Mouse (Mus musculus): ENCODE results near the gene Pla2g4d. TPM values are rescaled to one million over a fixed set of nuclear protein-coding genes. Genes with fewer than 3 reads are reported as not detected.

Gene Pla2g4d
- not detected for polyA plus RNA-seq (2015; fragmentation: Illumina TruSeq; extraction: RNeasy Lipid Tissue Mini Kit (QIAGEN cat#74804); ENCODE audit: insufficient read depth, low replicate concordance)

DNA sequence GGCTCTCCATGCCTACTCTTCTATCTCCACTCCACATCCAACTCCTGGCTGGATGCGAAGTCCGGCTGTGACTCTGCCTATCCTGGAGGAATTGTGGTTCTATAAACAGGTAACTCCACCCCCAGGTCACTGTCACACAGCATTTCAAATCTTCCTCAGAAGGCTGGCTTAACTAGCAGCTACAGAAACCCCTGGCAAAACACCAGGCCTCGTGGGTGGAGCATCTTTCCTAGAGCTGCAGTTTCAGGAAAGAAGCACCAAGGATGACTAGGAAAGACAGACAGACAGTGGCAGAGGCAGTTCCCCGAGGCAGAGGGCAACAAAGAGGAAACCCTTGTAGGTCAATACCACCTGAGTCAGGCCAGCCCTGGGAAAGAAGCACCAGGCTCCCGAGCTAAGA lies at the start of gene Pla2g4d:
Gene Pla2g4d (minus strand): TSS at position 203 of the 400 bp plus-strand sequence.

GRCm38 (mm10) chr2:120313976-120314375 lies 25.0 kb upstream of the Pla2g4d start, which contains the start of gene Pla2g4f:
Pla2g4f (minus strand) TSS chr2:120314165.

DNA sequence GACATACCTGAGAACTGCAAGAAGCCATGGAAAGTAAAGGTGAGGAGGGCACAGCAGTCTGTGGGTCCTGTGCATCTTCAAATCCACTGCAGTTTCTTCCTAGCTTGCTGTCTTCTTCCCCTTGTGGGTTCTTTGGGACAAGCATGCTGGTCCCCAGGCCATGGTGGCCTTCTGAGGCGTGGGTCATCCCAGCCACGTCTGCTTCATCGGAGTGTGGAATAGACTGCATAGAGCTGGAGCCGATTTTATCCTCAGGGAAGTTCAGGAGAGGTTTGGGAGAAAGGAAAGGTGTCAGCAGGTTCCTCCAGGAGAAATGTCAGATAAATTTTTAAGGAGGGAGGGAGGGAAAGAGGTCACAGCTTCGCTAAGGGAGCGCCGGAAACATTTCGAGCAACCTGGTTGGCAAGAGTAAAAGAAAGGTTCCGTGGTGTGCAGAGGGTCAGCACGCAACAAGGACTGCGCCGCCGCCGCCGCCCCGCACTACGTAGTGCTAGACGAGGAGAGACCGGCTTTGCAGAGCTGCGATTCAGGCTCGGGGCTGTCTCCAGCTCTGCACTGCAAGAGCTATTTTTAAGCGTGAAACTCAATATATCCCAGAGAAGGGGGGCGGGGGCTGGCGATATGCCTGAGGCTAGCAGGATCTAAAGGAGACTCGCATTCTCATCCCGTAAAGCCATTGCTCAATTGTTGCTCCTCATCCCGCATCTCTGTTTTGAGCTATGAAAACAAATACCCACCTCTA lies 44.1 kb downstream of the Pla2g4d start, which contains the start of gene Pla2g4e:
Gene Pla2g4e (minus strand): TSS at position 657 of the 742 bp plus-strand sequence.

Other genes starting within 250 kb of the Pla2g4d start
- gene Ehd4, start 134.6 kb downstream of the Pla2g4d start, polyA plus RNA-seq (2015; fragmentation: Illumina TruSeq; extraction: RNeasy Lipid Tissue Mini Kit (QIAGEN cat#74804); ENCODE audit: insufficient read depth, low replicate concordance): 56.0 TPM
- not detected for gene Pla2g4e, start 43.9 kb downstream of the Pla2g4d start, polyA plus RNA-seq (2015; fragmentation: Illumina TruSeq; extraction: RNeasy Lipid Tissue Mini Kit (QIAGEN cat#74804); ENCODE audit: insufficient read depth, low replicate concordance)
- gene Pla2g4f, start 25.0 kb upstream of the Pla2g4d start, polyA plus RNA-seq (2015; fragmentation: Illumina TruSeq; extraction: RNeasy Lipid Tissue Mini Kit (QIAGEN cat#74804); ENCODE audit: insufficient read depth, low replicate concordance): 0.61 TPM
- gene Vps39, start 63.9 kb upstream of the Pla2g4d start, polyA plus RNA-seq (2015; fragmentation: Illumina TruSeq; extraction: RNeasy Lipid Tissue Mini Kit (QIAGEN cat#74804); ENCODE audit: insufficient read depth, low replicate concordance): 50.5 TPM
- 45.7 TPM for gene Ganc, start 114.7 kb upstream of the Pla2g4d start, polyA plus RNA-seq (2015; fragmentation: Illumina TruSeq; extraction: RNeasy Lipid Tissue Mini Kit (QIAGEN cat#74804); ENCODE audit: insufficient read depth, low replicate concordance)
- gene Tmem87a, start 114.9 kb upstream of the Pla2g4d start, polyA plus RNA-seq (2015; fragmentation: Illumina TruSeq; extraction: RNeasy Lipid Tissue Mini Kit (QIAGEN cat#74804); ENCODE audit: insufficient read depth, low replicate concordance): 70.2 TPM
- 7.2 TPM for gene Capn3, start 166.8 kb upstream of the Pla2g4d start, polyA plus RNA-seq (2015; fragmentation: Illumina TruSeq; extraction: RNeasy Lipid Tissue Mini Kit (QIAGEN cat#74804); ENCODE audit: insufficient read depth, low replicate concordance)